Mouse (Mus musculus) limb, embryonic 10.5 days (tissue): ENCODE data around the gene Eif5. TPM values are rescaled to one million over a fixed set of nuclear protein-coding genes. Genes with fewer than 3 reads are reported as not detected.
A peak's percentile ranks its signal among the peaks of the same experiment; 100 is the strongest.
"Not testable (repeated sequence)": the region's sequence is repeated elsewhere in the genome, so short reads cannot be mapped to it uniquely, and the experiment has no call there.

Experiments used
- DNase-seq: peaks from one replicate; pipeline ENCODE4 v3.0.0-alpha.2; 2017; ENCODE audit warnings: low spot score
- H3K27ac ChIP-seq: fragments of 300-500 bp; sonication (generic); 2 replicates; pipeline ENCODE4 v1.5.1; 2016; ENCODE audit warnings: mild to moderate bottlenecking
- H3K27me3 ChIP-seq: fragments of 300-500 bp; sonication (generic); 2 replicates; pipeline ENCODE4 v1.6.1; 2016; ENCODE audit warnings: low read depth, mild to moderate bottlenecking; ENCODE audit not compliant: poor library complexity, severe bottlenecking
- H3K36me3 ChIP-seq: fragments of 300-500 bp; sonication (generic); 2 replicates; pipeline ENCODE4 v1.6.1; 2016; ENCODE audit warnings: mild to moderate bottlenecking, moderate library complexity
- H3K4me1 ChIP-seq: fragments of 300-500 bp; sonication (generic); 2 replicates; pipeline ENCODE4 v1.6.1; 2016
- H3K4me3 ChIP-seq: fragments of 300-500 bp; sonication (generic); 2 replicates; pipeline ENCODE4 v1.5.1; 2016; ENCODE audit warnings: mild to moderate bottlenecking, moderate library complexity
- H3K9me3 ChIP-seq: fragments of 300-500 bp; sonication (generic); replicated peaks from 2 replicates; pipeline ENCODE4 v1.6.1; 2016; ENCODE audit warnings: mild to moderate bottlenecking
- WGBS: fragments of 180-500 bp; shearing (Covaris S2); methylation state at CpG from one replicate; pipeline ENCODE4 v1.1.7; 2016; 5-methylcytosine and 5-hydroxymethylcytosine counted together
- polyA plus RNA-seq: library from polyadenylated mRNA; unstranded; fragments of >200 nt; fragmentation: Nextera tagmentation; extraction: Ambion mirVana; gene quantifications from 2 replicates; pipeline ENCODE4 v1.2.1, GENCODE M21; 2016

Gene Eif5
- polyA plus RNA-seq, 1 experiment from 2014 or later = 688 TPM

DNA sequence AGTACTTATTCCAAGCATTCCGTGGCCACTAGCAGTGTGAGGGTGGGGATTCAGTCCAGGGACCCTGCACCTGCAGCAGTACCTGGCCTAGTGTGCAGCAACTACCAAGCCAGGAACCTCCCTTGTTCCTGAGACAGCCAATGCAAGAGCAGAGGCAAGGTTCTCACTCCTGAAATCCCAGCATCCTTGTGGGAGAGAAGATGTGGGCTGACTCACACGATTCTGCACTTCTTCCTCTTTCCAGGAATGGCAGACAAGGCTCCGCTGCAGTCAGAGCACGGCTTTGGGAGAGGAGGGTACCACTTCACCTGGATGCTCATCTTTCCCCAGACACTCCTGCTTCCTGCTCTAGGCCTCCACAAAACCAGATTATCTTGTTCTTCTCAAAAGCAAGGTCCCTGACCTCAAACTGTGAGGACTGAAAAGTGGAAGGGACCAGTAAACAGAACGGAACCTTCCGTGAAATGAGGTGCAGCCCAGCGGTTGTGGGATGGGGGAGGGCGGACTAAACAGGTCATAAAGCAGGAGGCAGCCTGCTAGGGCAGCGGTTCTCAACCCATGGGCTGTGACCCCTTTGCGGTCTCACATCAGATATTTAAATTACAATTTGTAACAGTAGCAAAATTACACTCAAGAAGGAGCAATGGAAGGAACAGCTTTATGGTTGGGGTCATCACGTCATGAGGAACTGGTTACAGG is 4.6 kb upstream of the Eif5 start:
- H3K27me3 ChIP-seq = no peaks in the 10 kb centered on the region
- no peak overlapping the region for H3K27ac ChIP-seq
- 61% methylated on average over 11 of the region's 11 CpGs for WGBS
- H3K36me3 ChIP-seq = no peaks in the 10 kb centered on the region; the same call in 1 of the 2 replicates
- no peak for DNase-seq
- no peak overlapping the region for H3K4me3 ChIP-seq
- H3K4me1 ChIP-seq = peaks cover 8% of the 10 kb centered on the region
- H3K9me3 ChIP-seq = no peaks in the 10 kb centered on the region

DNA sequence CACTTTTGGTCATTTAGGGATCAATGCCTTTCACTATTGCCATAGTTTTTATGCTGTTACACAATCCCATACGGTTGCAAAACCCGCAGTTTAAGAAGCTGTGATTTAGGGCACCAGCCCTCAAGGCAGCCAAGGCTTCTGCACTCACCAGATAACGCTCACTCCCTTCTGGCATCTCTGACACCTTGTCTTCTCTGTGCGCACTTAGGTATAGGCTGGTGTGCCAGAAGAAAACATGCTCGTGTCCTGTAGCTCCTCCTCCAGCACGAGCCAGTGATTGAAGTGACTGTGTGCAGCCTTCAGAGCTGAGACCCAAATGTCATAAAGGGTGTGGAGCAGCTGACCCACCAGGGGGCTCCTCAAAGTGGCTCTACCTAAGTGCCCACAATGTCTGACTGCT is 2.5 kb upstream of the Eif5 start:
- no peak overlapping the region for H3K27ac ChIP-seq
- H3K4me1 ChIP-seq = peaks cover 18% of the 10 kb centered on the region
- H3K36me3 ChIP-seq = peaks cover 19% of the 10 kb centered on the region
- whole genome bisulfite sequencing = 58% methylated on average over 6 of the region's 6 CpGs
- no peaks in the 10 kb centered on the region for H3K9me3 ChIP-seq
- no peak overlapping the region for H3K4me3 ChIP-seq
- no peak for DNase-seq
- H3K27me3 ChIP-seq = no peaks in the 10 kb centered on the region

DNA sequence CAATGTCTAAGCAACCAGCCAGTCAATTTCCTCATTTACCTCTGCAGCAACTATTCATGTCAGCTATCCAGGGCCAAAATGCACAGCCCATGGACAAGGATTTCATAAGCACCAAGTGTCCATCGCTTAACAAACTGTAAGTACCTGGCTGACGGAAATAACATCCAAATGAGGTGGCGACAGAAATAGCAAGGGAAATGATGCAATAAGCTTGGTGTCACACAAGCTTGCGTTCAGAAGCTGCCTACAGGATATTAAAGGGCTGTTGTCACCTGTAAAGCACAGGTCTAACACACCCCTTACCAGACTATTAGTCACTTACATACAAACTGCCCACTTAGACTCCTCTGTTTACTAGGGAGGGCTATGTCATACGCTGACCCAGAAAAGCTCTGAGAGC is 2.1 kb upstream of the Eif5 start:
- no peak for DNase-seq
- no peaks in the 10 kb centered on the region for H3K27me3 ChIP-seq

DNA sequence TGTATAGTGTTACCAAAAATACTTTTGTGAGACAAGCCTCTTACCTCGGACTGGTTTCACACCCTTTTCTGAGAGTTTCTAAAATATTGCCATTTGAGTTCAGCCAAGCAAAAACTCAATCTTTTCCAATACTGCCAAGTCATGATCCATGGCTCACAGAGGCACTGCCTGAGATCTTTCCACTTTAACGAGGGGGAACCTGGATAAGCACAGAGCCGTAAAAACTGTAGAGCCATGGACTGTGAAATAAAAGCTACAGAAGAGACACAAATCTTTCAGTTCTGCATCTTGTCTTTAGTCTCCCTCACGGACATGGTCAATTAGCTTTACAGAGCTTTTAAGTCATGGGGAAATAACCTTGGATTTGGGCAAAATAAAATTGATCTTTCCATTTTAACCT is 1.1 kb upstream of the Eif5 start:
- Histone ChIP-seq H3K4me1 (peaks cover 21% of the 10 kb centered on the region), H3K4me3 (peak overlapping the region; percentile 94), H3K9me3 (no peaks in the 10 kb centered on the region), H3K27me3 (no peaks in the 10 kb centered on the region), H3K36me3 (peaks cover 33% of the 10 kb centered on the region), H3K27ac (peak overlapping the region; percentile 99)
- no peak for DNase-seq
- WGBS = 52% methylated on average over 4 of the region's 4 CpGs

More for the DNA sequence above, 2.1 kb upstream of the Eif5 start:
- 87% methylated on average over 5 of the region's 5 CpGs for WGBS
- H3K36me3 ChIP-seq = peaks cover 23% of the 10 kb centered on the region
- no peaks in the 10 kb centered on the region for H3K9me3 ChIP-seq
- H3K4me1 ChIP-seq = peaks cover 21% of the 10 kb centered on the region
- H3K27ac ChIP-seq = no peak overlapping the region
- no peak overlapping the region for H3K4me3 ChIP-seq

DNA sequence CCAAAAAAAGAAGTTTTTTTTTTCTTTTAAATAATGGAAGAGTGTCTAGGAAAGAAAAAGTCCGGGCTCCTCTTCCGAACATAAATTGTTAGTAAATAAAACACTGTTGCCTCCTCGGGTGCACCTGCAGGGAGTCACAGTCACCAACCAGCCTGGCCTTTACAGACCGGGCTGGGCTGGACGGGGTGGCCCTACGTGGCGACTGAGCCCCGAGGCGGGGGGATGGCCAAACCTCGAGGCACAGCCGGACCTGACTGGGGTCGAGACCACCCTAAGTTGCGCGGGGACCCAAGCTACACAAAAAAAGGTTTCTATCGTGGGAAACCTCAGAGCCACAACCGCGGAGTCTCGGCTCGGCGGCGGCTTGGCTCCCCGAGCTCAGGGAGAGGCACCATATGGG is 475 bp upstream of the Eif5 start:
- under 1% methylated on average over 22 of the region's 22 CpGs for WGBS
- Histone ChIP-seq H3K4me3 (peak overlapping the region; percentile 94), H3K36me3 (peaks cover 39% of the 10 kb centered on the region), H3K27ac (peak overlapping the region; percentile 99), H3K9me3 (no peaks in the 10 kb centered on the region), H3K4me1 (peaks cover 21% of the 10 kb centered on the region), H3K27me3 (no peaks in the 10 kb centered on the region)
- DNase-seq = no peak

DNA sequence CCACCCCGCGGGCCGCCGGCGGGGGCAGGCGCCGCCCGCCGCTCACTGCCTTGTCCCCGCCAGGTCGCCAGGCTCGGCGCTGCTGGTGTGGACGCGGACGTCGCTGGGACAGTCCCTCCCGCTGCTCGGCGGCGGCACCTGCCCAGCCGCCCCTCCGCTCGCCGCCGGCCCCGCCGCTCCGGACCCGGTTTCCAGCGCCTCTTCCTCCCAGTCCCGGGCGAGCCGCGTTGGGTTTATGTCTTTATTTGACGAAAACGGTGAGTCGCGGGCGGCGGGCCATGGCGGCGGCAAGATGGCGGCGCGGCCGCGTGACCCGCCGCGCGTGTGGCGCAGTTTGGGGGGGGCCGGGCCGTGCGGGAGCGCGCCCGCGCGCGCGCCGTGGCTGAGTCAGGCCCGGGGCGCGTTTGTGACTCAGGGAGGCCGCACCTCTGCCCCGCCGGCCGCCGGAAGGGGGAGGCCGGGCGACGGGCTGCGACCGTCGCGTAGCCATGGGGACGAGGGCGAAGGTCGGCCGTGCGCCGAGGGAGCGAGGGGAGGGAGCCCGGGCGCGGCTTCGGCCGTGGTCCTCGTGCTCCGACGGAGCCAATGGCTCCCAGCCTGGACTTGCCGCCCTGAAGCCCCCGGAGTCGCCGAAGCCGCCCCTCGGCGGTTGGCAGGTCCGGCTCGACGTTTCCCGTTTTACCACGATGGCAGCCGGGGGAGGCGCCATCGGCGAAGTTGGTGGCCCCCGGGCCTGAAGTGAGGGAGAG is 650 bp downstream of the Eif5 start:
- under 1% methylated on average over 111 of the region's 111 CpGs for WGBS

DNA sequence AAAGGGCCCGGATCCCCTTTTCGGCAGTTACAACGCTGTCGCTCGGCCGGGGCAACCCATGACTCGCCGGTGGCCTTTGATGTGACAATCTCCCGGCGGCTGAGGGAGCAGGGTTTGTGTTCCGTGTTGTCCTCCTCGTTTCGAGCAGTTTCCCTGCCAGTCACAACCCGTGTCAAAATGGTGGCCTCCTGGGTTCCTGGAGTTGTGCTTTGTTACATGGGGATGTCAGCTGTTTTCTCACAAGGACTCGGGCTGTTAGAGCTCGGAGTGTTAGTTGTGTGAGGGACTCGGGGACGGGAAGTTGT is 1.2 kb downstream of the Eif5 start:
- DNase-seq = no peak
- peak overlapping the region; percentile 99 for H3K27ac ChIP-seq
- H3K27me3 ChIP-seq = no peaks in the 10 kb centered on the region
- H3K4me3 ChIP-seq = peak overlapping the region; percentile 94
- no peaks in the 10 kb centered on the region for H3K9me3 ChIP-seq
- 4% methylated on average over 18 of the region's 18 CpGs for WGBS
- peaks cover 21% of the 10 kb centered on the region for H3K4me1 ChIP-seq
- H3K36me3 ChIP-seq = peaks cover 56% of the 10 kb centered on the region

More for the DNA sequence above, 650 bp downstream of the Eif5 start:
- peaks cover 50% of the 10 kb centered on the region for H3K36me3 ChIP-seq
- H3K27ac ChIP-seq = peak overlapping the region; percentile 99
- no peaks in the 10 kb centered on the region for H3K27me3 ChIP-seq
- H3K4me3 ChIP-seq = peak overlapping the region; percentile 94
- peak; percentile 88 for DNase-seq
- peaks cover 21% of the 10 kb centered on the region for H3K4me1 ChIP-seq
- H3K9me3 ChIP-seq = no peaks in the 10 kb centered on the region

DNA sequence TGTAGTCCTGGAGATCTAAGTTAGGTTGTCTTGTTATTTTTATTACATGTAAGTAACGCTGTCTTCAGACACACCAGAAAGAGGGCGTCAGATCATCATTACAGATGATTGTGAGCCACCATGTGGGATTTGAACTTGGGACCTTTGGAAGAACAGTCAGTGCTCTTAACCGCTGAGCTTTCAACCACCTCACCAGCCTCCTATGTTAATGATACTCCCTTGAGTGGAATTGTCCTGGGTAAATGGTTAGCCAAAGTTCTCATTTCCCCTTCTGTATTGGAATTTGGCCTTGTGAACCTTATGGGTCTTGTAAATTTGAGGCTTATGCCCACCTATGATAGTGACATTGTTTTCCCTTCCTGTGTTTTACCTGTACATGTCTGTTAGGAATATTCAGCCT is 9.3 kb downstream of the Eif5 start:
- Histone ChIP-seq H3K36me3 (peaks cover 68% of the 10 kb centered on the region), H3K4me1 (0 out of 2 replicates have a peak, but pooled peaks cover 2% of the 10 kb centered on the region), H3K9me3 (no peaks in the 10 kb centered on the region), H3K27ac (no peak overlapping the region), H3K27me3 (no peaks in the 10 kb centered on the region), H3K4me3 (no peak overlapping the region)
- no peak for DNase-seq
- WGBS = 94% methylated on average over 3 of the region's 3 CpGs

DNA sequence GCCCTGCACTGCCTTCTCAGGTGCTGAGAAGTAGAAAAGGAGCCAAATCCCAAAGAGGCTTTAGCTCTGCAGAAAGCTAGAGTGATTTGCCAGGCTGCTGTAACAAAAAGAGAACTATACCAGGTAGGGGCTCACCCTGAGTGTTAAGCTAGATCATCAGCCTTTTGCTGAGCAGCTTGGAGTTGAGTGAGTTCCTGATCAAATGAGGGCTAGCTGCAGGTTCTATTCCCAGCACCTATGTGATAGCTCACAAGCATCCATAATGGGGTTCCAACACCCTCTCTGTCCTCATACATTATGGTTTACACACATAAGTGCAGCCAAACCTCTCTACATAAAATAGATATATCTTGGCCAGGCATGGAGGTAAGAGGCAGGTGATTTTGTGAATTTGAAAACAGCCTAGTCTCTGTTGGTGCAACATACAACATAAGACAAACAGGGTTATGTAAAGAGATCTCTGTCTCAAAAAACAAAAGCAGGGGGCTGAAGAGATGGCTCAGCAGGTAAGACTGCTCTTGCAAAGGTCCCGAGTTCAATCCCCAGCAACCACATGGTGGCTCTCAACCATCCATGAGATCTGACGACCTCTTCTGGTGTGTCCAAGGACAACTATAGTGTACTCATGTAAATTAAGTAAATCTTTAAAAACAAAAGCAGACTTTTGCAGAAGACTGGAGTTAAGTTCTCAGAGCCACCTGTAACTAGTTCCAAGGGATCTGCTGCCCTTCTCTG is 10.9 kb downstream of the Eif5 start:
- no peak overlapping the region for H3K27ac ChIP-seq
- 0 out of 2 replicates have a peak, but pooled peaks cover 4% of the 10 kb centered on the region for H3K4me1 ChIP-seq
- 65% methylated on average over 2 of the region's 2 CpGs for WGBS
- peaks cover 51% of the 10 kb centered on the region for H3K36me3 ChIP-seq
- no peak overlapping the region for H3K4me3 ChIP-seq
- no peak for DNase-seq
- no peaks in the 10 kb centered on the region for H3K9me3 ChIP-seq
- no peaks in the 10 kb centered on the region for H3K27me3 ChIP-seq

DNA sequence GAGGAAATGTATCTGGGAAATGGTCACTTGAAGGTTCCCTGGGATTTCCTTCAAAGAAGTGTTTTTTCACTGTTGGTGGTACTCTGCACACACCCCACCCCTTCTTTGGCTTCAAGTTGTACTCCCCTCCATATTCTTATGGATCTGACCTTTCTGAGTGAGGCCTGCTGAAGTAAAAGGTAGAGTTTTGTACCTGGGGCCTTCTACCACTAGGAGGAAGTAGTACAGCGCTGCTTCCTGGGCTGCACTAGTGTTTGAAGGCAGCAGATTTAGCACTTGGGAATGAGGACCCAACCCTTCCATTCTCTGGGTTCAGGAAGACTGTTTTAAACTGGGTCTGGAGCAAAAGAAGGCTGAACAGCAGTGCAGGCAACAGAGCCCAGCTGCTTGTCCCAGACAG is 12.9 kb downstream of the Eif5 start:
- H3K36me3 ChIP-seq = peaks cover 35% of the 10 kb centered on the region
- H3K4me1 ChIP-seq = 0 out of 2 replicates have a peak, but pooled peaks cover 4% of the 10 kb centered on the region
- no peaks in the 10 kb centered on the region for H3K9me3 ChIP-seq
- WGBS = 41% methylated on average over 1 of the region's 1 CpGs
- no peak for DNase-seq
- H3K27ac ChIP-seq = no peak overlapping the region
- H3K4me3 ChIP-seq = no peak overlapping the region
- no peaks in the 10 kb centered on the region for H3K27me3 ChIP-seq

DNA sequence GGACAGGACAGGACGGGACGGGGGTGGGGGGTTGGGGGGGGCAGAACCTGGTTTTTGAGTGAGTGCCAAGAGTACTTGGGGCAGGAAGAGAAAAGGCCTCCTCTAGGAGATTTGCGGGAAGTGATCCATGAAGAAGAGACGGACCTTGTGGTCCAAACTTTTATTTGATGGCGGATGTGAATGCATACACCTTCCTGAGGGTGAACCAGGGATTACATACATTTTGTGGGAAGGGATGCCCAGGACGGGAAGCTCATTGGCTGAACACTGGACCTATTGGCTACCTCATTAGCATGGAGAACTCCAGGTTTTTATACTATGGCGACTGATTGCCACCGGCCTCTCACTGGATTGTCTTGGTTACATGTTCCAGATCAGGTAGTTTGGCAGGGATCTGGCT is 14.5 kb downstream of the Eif5 start:
- no peak for DNase-seq
- Histone ChIP-seq H3K27me3 (no peaks in the 10 kb centered on the region), H3K9me3 (no peaks in the 10 kb centered on the region), H3K4me1 (0 out of 2 replicates have a peak, but pooled peaks cover 4% of the 10 kb centered on the region), H3K36me3 (peaks cover 19% of the 10 kb centered on the region), H3K4me3 (no peak overlapping the region), H3K27ac (no peak overlapping the region)
- 78% methylated on average over 8 of the region's 8 CpGs for WGBS

DNA sequence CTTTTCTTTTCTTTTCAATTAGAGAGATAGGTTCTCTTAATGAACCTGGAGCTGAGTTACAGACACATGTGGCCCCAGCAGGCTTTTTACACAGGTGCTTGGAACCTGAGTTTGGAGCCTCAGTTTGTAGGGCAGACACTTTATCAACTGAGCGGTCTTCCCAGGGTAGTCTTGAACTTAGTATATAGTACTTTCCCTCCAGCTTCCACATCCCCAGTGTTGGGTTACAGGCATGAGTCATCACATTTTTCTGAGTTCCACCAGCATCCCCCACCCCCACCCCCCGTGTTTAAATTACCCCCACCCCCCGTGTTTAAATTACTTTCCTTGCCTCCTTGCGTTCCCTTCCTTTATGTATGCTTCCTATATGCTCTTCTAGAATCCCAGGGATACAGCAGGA is 17.5 kb downstream of the Eif5 start:
- H3K36me3 ChIP-seq = no peaks in the 10 kb centered on the region
- H3K27ac ChIP-seq = no peak overlapping the region
- no peak overlapping the region for H3K4me3 ChIP-seq
- DNase-seq = no peak
- no peaks in the 10 kb centered on the region for H3K9me3 ChIP-seq
- peaks cover 13% of the 10 kb centered on the region for H3K4me1 ChIP-seq
- H3K27me3 ChIP-seq = no peaks in the 10 kb centered on the region
- WGBS = 70% methylated on average over 4 of the region's 4 CpGs

DNA sequence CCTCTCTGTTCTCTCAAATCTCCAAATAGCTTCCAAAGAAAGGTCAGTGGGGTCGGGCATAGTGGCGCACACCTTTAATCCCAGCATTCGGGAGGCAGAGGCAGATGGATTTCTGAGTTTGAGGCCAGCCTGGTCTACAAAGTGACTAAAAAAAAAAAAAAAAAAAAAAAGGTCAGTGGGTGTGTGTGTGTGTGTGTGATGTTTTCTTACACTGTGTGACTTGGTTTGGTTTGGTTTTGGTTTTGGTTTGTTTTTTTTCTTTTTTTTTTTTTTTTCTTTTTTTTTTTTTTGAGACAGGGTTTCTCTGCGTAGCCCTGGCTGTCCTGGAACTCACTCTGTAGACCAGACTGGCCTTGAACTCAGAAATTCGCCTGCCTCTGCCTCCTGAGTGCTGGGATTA is 18.1 kb downstream of the Eif5 start:
- not testable (repeated sequence) for H3K4me3 ChIP-seq, H3K9me3 ChIP-seq, H3K27me3 ChIP-seq, DNase-seq, H3K27ac ChIP-seq, H3K36me3 ChIP-seq
- 85% methylated on average over 5 of the region's 5 CpGs for WGBS
- peaks cover 13% of the 10 kb centered on the region for H3K4me1 ChIP-seq
